Mouse (Mus musculus): ENCODE data around the gene Pafah2. TPM values are rescaled to one million over a fixed set of nuclear protein-coding genes. Genes with fewer than 3 reads are reported as not detected.
A peak's percentile ranks its signal among the peaks of the same experiment; 100 is the strongest.

Pafah2 gene
- polyA plus RNA-seq, 1 experiment from 2014 or later: 16.8 TPM

DNA sequence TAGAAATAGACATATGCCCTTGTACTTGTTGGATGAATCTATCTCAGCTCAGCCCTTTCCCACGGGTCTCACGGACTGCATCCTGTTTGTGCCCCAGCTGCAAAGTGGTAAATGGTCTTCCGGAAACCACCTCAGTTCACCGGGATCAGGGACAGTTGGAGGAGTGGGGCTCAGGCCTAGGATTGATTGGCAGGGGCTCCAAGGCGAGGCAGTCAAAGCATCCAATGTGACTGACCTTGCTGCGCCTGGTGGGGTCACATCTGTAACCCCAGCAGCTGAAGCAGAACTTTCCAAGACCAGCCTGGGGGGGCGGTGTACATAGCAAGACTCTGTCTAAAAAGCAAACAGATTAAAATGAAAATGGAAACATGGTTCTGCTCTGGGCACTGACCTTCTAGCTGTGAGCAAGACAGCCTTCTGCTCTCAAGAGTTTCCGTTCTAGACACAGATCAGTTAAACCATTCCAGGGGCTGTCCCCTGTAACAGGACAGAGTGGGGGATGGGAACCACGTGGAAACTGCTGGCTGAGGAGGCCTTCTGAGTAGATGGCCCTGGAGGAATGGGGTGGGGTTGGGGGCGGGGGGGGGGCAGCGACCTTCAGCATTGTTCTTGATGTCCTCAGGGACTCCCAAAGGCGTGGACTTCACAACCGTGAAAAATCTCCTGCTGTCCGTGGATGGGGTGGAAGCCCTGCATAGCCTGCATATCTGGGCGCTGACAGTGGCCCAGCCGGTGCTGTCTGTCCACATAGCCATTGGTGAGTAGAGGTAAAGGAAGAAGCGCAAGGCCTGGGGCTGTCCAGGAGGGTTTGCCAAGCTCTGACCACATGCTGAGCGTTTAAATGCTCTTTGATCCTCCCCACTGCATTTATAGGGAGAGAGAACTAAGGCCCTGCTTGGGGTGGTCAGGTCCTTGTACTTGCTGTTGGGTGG lies 44.5 kb upstream of the Pafah2 start:
- Histone ChIP-seq H3K27ac (replicated peaks) (no peak overlapping the region), H3K4me1 (replicated peaks; ENCODE audit: control insufficient read depth, insufficient read depth) (no peaks in the 10 kb centered on the region; the same call in 1 of the 2 replicates), H3K9ac (ENCODE audit: low read length) (no peak overlapping the region), H3K9me3 (ENCODE audit: control insufficient read depth, low read length) (no peaks in the 10 kb centered on the region), H3K4me3 (ENCODE audit: low read depth, low read length) (no peak overlapping the region), H3K4me2 (replicated peaks; ENCODE audit: low read depth) (no peak overlapping the region), H3K36me3 (ENCODE audit: control insufficient read depth, insufficient read depth, low read length) (no peaks in the 10 kb centered on the region), H3K27me3 (ENCODE audit: control insufficient read depth, insufficient read depth, low read length) (no peaks in the 10 kb centered on the region)
- no peak for DNase-seq (ENCODE audit: low spot score)
- ATAC-seq (ENCODE audit: low FRiP score, low TSS enrichment): no peak
- no peak for TF ChIP-seq EP300 (optimal IDR thresholded peaks at IDR 0.05)
- TF ChIP-seq CTCF (IDR thresholded peaks at IDR 0.05; ENCODE audit: low read depth): no peak
- 51% methylated on average over 18 of the region's 18 CpGs for WGBS

DNA sequence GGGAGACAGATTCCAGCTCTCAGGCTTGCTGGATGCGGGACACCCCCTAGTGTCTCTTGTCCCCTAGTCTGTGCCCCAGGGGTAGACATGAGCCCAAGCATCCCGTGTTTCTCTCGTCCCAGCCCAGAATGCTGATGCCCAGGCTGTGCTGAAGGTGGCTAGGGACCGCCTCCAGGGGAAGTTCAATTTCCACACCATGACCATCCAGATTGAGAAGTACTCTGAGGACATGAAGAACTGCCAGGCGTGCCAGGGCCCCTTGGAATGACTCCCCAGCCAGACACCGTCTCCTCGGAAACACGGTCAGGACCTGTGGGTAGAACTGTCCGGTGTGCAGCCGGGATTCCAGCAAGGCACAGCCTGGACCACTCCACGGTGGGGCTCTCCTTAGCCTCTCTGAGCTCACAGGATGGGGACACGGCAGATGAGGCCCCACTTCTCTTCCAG lies 43.8 kb upstream of the Pafah2 start:
- TF ChIP-seq EP300 (optimal IDR thresholded peaks at IDR 0.05) (no peak), CTCF (IDR thresholded peaks at IDR 0.05; ENCODE audit: low read depth) (no peak)
- DNase-seq (ENCODE audit: low spot score): no peak
- no peak overlapping the region for H3K4me3 ChIP-seq (ENCODE audit: low read depth, low read length)
- ATAC-seq (ENCODE audit: low FRiP score, low TSS enrichment): no peak
- H3K4me2 ChIP-seq (replicated peaks; ENCODE audit: low read depth): no peak overlapping the region
- no peak overlapping the region for H3K27ac ChIP-seq (replicated peaks)
- no peaks in the 10 kb centered on the region for H3K27me3 ChIP-seq (ENCODE audit: control insufficient read depth, insufficient read depth, low read length)
- no peaks in the 10 kb centered on the region; the same call in 1 of the 2 replicates for H3K4me1 ChIP-seq (replicated peaks; ENCODE audit: control insufficient read depth, insufficient read depth)
- no peaks in the 10 kb centered on the region for H3K36me3 ChIP-seq (ENCODE audit: control insufficient read depth, insufficient read depth, low read length)
- WGBS: 81% methylated on average over 12 of the region's 12 CpGs
- no peak overlapping the region for H3K9ac ChIP-seq (ENCODE audit: low read length)
- no peaks in the 10 kb centered on the region for H3K9me3 ChIP-seq (ENCODE audit: control insufficient read depth, low read length)

DNA sequence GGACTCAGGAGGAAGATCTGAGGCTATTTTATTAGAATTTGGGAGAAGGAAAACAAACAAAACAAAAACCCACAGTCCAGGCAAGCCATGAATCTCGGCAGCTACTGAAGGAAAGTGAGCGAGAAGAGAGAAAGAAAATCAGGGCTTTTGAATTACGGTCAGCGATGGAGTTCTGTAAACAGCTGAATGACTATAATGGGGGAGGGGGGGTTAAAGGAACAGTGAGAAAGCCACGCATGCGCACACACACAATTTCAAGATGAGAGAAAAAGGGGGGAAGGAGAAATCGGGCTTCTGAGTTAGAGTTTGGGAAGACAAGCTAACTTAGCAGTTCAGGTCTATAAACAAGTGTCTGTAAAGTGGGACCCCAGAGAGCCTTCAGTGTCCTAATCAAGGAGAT lies 43.2 kb upstream of the Pafah2 start:
- Histone ChIP-seq H3K27ac (replicated peaks) (no peak overlapping the region), H3K4me1 (replicated peaks; ENCODE audit: control insufficient read depth, insufficient read depth) (no peaks in the 10 kb centered on the region; the same call in 1 of the 2 replicates), H3K9me3 (ENCODE audit: control insufficient read depth, low read length) (no peaks in the 10 kb centered on the region), H3K4me2 (replicated peaks; ENCODE audit: low read depth) (no peak overlapping the region), H3K9ac (ENCODE audit: low read length) (no peak overlapping the region), H3K4me3 (ENCODE audit: low read depth, low read length) (no peak overlapping the region), H3K27me3 (ENCODE audit: control insufficient read depth, insufficient read depth, low read length) (no peaks in the 10 kb centered on the region), H3K36me3 (ENCODE audit: control insufficient read depth, insufficient read depth, low read length) (no peaks in the 10 kb centered on the region)
- no peak for ATAC-seq (ENCODE audit: low FRiP score, low TSS enrichment)
- TF ChIP-seq EP300 (optimal IDR thresholded peaks at IDR 0.05) (no peak), CTCF (IDR thresholded peaks at IDR 0.05; ENCODE audit: low read depth) (no peak)
- WGBS: 64% methylated on average over 7 of the region's 7 CpGs
- DNase-seq (ENCODE audit: low spot score): no peak

DNA sequence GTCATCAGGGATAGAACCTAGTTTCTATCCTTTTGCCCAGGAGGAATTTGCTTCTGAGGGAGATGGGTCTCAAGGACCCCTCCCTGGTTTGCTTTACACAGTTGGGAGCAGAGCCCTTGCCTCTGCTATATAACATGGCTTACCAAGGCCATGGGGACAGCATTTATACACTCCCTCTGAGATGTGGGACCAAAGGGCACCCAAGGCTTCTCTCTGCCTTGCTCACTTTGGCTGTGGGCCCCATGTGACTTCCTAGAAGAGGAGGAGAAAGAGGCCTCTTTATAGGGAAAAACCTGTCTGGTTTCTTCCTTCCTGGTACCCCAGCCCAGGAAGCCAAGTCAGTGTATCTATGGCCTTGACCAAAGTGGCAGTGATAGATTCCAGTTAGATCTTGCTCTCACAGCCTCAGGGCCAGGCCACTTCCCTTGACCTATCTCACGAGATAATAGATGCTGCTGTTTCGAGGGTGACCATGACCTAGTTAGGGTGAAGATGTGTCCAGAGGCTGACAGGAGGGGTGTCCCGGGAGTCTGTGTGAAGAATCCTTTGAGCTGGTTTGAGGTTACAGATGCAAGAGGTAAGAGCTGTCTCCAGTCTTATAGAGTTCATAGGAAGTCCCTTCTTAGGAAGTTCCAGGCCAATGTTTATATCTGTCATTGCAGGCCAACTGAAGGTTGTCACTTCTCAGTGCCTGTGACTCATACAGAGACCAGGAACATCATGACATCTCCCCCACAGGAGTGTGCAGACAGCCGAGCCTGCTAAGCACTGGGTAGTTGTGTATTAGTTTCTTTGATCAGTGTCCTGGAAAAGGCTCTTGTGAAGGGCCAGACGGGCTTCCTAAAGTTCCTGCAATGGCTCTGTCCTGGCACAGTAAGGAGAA lies 42.4 kb upstream of the Pafah2 start:
- ATAC-seq (ENCODE audit: low FRiP score, low TSS enrichment) (no peak), DNase-seq (ENCODE audit: low spot score) (no peak)
- H3K27ac ChIP-seq (replicated peaks): no peak overlapping the region
- H3K4me3 ChIP-seq (ENCODE audit: low read depth, low read length): no peak overlapping the region
- no peaks in the 10 kb centered on the region for H3K9me3 ChIP-seq (ENCODE audit: control insufficient read depth, low read length)
- TF ChIP-seq CTCF (IDR thresholded peaks at IDR 0.05; ENCODE audit: low read depth): no peak
- TF ChIP-seq EP300 (optimal IDR thresholded peaks at IDR 0.05): no peak
- 68% methylated on average over 5 of the region's 5 CpGs for WGBS
- H3K9ac ChIP-seq (ENCODE audit: low read length): no peak overlapping the region
- H3K36me3 ChIP-seq (ENCODE audit: control insufficient read depth, insufficient read depth, low read length): no peaks in the 10 kb centered on the region
- H3K27me3 ChIP-seq (ENCODE audit: control insufficient read depth, insufficient read depth, low read length): no peaks in the 10 kb centered on the region
- no peaks in the 10 kb centered on the region; the same call in 1 of the 2 replicates for H3K4me1 ChIP-seq (replicated peaks; ENCODE audit: control insufficient read depth, insufficient read depth)
- no peak overlapping the region for H3K4me2 ChIP-seq (replicated peaks; ENCODE audit: low read depth)

DNA sequence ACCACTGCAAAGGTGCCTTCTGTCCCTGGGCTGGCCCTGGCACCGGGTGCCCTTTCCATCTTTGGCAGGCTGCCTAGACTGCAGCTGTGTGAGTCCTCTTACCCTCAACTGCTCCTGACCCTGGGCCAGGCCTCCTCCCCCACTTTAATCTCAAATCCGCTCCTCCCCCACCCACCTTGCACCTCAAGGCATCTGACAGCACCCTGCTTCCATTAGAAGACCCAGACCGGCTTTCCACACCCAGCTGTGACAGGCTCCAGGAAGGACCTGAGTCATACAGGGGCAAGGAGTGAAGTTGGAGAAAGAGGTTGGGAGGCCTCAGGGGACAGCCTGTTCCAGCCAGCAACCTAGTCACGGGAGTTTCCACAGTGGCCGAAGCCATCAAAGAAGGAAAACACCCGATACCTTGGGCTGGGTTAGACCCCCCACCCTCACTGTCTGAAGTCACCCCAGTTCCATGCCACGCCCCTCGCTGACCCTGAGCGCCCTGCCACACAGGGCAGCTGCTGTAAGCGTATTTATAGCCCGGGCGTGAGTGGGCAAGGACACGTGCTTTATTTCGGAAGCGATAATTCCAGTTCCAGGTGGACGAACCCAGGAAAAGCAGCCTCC lies 40.2 kb upstream of the Pafah2 start:
- WGBS: 32% methylated on average over 16 of the region's 16 CpGs
- ATAC-seq (ENCODE audit: low FRiP score, low TSS enrichment): peak; percentile 85
- H3K4me3 ChIP-seq (ENCODE audit: low read depth, low read length): no peak overlapping the region

More for the DNA sequence above, 40.2 kb upstream of the Pafah2 start:
- TF ChIP-seq EP300 (optimal IDR thresholded peaks at IDR 0.05) (no peak), CTCF (IDR thresholded peaks at IDR 0.05; ENCODE audit: low read depth) (no peak)
- Histone ChIP-seq H3K27me3 (ENCODE audit: control insufficient read depth, insufficient read depth, low read length) (no peaks in the 10 kb centered on the region), H3K9me3 (ENCODE audit: control insufficient read depth, low read length) (no peaks in the 10 kb centered on the region), H3K36me3 (ENCODE audit: control insufficient read depth, insufficient read depth, low read length) (no peaks in the 10 kb centered on the region), H3K9ac (ENCODE audit: low read length) (no peak overlapping the region), H3K4me2 (replicated peaks; ENCODE audit: low read depth) (no peak overlapping the region), H3K4me1 (replicated peaks; ENCODE audit: control insufficient read depth, insufficient read depth) (no peaks in the 10 kb centered on the region; the same call in 1 of the 2 replicates), H3K27ac (replicated peaks) (peak overlapping the region; percentile 63)
- peak; percentile 84 for DNase-seq (ENCODE audit: low spot score)

Measured in stomach, postnatal 0 days (tissue).